Mouse (Mus musculus) hindbrain, embryonic 13.5 days (tissue): ENCODE measurements at regions not wholly inside any gene's neighbourhood (a gene's known extent, or its start where the extent isn't known, plus 50 kb on each side); places are given as distances from the start of the nearest gene placed in this dataset.

Source experiments
- ATAC-seq: fragments of 200-750 bp; cut with Nextera tagmentation; 2 replicates; pipeline ENCODE4 v1.8.0; 2017; ENCODE audit warnings: moderate TSS enrichment; ENCODE audit not compliant: low FRiP score
- H3K27ac ChIP-seq: fragments of 300-500 bp; sonication (generic); 2 replicates; pipeline ENCODE4 v1.5.1; 2015; ENCODE audit warnings: inconsistent platforms, mild to moderate bottlenecking, moderate library complexity
- H3K27me3 ChIP-seq: fragments of 300-500 bp; sonication (generic); 2 replicates; pipeline ENCODE4 v1.6.1; 2015; ENCODE audit warnings: mild to moderate bottlenecking, inconsistent platforms
- H3K36me3 ChIP-seq: fragments of 300-500 bp; sonication (generic); 2 replicates; pipeline ENCODE4 v1.6.1; 2015; ENCODE audit warnings: mild to moderate bottlenecking, inconsistent platforms
- H3K4me1 ChIP-seq: fragments of 300-500 bp; sonication (generic); replicated peaks from 2 replicates; pipeline ENCODE4 v1.6.1; 2015; ENCODE audit warnings: inconsistent platforms
- H3K4me2 ChIP-seq: fragments of 300-500 bp; sonication (generic); 2 replicates; pipeline ENCODE4 v1.6.1; 2015; ENCODE audit warnings: inconsistent platforms, mild to moderate bottlenecking, moderate library complexity
- H3K4me3 ChIP-seq: fragments of 300-500 bp; sonication (generic); 2 replicates; pipeline ENCODE4 v1.5.1; 2015; ENCODE audit warnings: mild to moderate bottlenecking, inconsistent platforms
- H3K9ac ChIP-seq: fragments of 300-500 bp; sonication (generic); 2 replicates; pipeline ENCODE4 v1.6.1; 2015; ENCODE audit warnings: mild to moderate bottlenecking, inconsistent platforms
- H3K9me3 ChIP-seq: fragments of 300-500 bp; sonication (generic); 2 replicates; pipeline ENCODE4 v1.6.1; 2016; ENCODE audit warnings: inconsistent platforms
- WGBS: fragments of 180-500 bp; shearing (Covaris S2); methylation state at CpG from one replicate; pipeline ENCODE4 v1.1.7; 2015; 5-methylcytosine and 5-hydroxymethylcytosine counted together

GRCm38 (mm10) chr15:68389855-68390254 lies 1889.1 kb upstream of the Lrrc6 start:
- no peak for ATAC-seq

GRCm38 (mm10) chr15:68387349-68388065 lies 1886.8 kb upstream of the Lrrc6 start:
- Histone ChIP-seq H3K4me3 (no peak overlapping the region), H3K27me3 (no peaks in the 10 kb centered on the region), H3K4me1 (no peaks in the 10 kb centered on the region), H3K27ac (no peak overlapping the region), H3K4me2 (no peak overlapping the region), H3K9ac (no peak overlapping the region), H3K9me3 (no peaks in the 10 kb centered on the region), H3K36me3 (no peaks in the 10 kb centered on the region)
- WGBS = 84% methylated on average over 4 of the region's 4 CpGs
- no peak for ATAC-seq

More at GRCm38 (mm10) chr15:68389855-68390254, 1889.1 kb upstream of the Lrrc6 start:
- H3K27ac ChIP-seq = no peak overlapping the region
- no peaks in the 10 kb centered on the region for H3K9me3 ChIP-seq
- H3K27me3 ChIP-seq = no peaks in the 10 kb centered on the region
- no peaks in the 10 kb centered on the region for H3K36me3 ChIP-seq
- WGBS = 94% methylated on average over 5 of the region's 5 CpGs
- no peak overlapping the region for H3K9ac ChIP-seq
- H3K4me3 ChIP-seq = no peak overlapping the region
- no peak overlapping the region for H3K4me2 ChIP-seq
- no peaks in the 10 kb centered on the region for H3K4me1 ChIP-seq

GRCm38 (mm10) chr15:68384571-68385335 lies 1884.0 kb upstream of the Lrrc6 start:
- Histone ChIP-seq H3K9ac (no peak overlapping the region), H3K27ac (no peak overlapping the region), H3K9me3 (no peaks in the 10 kb centered on the region), H3K4me3 (no peak overlapping the region), H3K4me1 (no peaks in the 10 kb centered on the region), H3K4me2 (no peak overlapping the region), H3K27me3 (no peaks in the 10 kb centered on the region), H3K36me3 (no peaks in the 10 kb centered on the region)
- ATAC-seq = no peak
- WGBS = 63% methylated on average over 10 of the region's 10 CpGs

GRCm38 (mm10) chr15:68375166-68375565 lies 1874.5 kb upstream of the Lrrc6 start:
- no peak overlapping the region for H3K4me2 ChIP-seq
- no peak for ATAC-seq
- no peak overlapping the region for H3K9ac ChIP-seq
- H3K36me3 ChIP-seq = no peaks in the 10 kb centered on the region
- WGBS = 66% methylated on average over 1 of the region's 1 CpGs
- H3K27ac ChIP-seq = no peak overlapping the region
- H3K27me3 ChIP-seq = no peaks in the 10 kb centered on the region
- H3K9me3 ChIP-seq = no peaks in the 10 kb centered on the region
- no peak overlapping the region for H3K4me3 ChIP-seq
- H3K4me1 ChIP-seq = no peaks in the 10 kb centered on the region; the same call in 1 of the 2 replicates

GRCm38 (mm10) chr15:68366816-68367215 lies 1866.1 kb upstream of the Lrrc6 start:
- Histone ChIP-seq H3K9me3 (no peaks in the 10 kb centered on the region), H3K27me3 (no peaks in the 10 kb centered on the region), H3K4me3 (no peak overlapping the region), H3K36me3 (no peaks in the 10 kb centered on the region), H3K4me1 (peaks cover 3% of the 10 kb centered on the region), H3K9ac (no peak overlapping the region), H3K27ac (no peak overlapping the region), H3K4me2 (no peak overlapping the region)
- 85% methylated on average over 3 of the region's 3 CpGs for WGBS
- no peak for ATAC-seq

GRCm38 (mm10) chr15:68363058-68363735 lies 1862.5 kb upstream of the Lrrc6 start:
- Histone ChIP-seq H3K4me1 (peaks cover 17% of the 10 kb centered on the region), H3K9me3 (no peaks in the 10 kb centered on the region), H3K4me2 (peak overlapping the region; percentile 58), H3K36me3 (no peaks in the 10 kb centered on the region), H3K9ac (peak overlapping the region; percentile 88), H3K27ac (peak overlapping the region; percentile 93), H3K27me3 (no peaks in the 10 kb centered on the region), H3K4me3 (peak overlapping the region; percentile 87)
- peak; percentile 98 for ATAC-seq
- under 1% methylated on average over 54 of the region's 72 CpGs for WGBS

GRCm38 (mm10) chr15:68362081-68363057 lies 1861.7 kb upstream of the Lrrc6 start:
- H3K4me1 ChIP-seq = peaks cover 17% of the 10 kb centered on the region
- peak overlapping the region; percentile 87 for H3K4me3 ChIP-seq
- no peaks in the 10 kb centered on the region for H3K27me3 ChIP-seq
- H3K36me3 ChIP-seq = no peaks in the 10 kb centered on the region
- no peaks in the 10 kb centered on the region for H3K9me3 ChIP-seq
- peak overlapping the region; percentile 88 for H3K4me2 ChIP-seq
- peak; percentile 34 for ATAC-seq
- WGBS = under 1% methylated on average over 47 of the region's 121 CpGs
- H3K9ac ChIP-seq = peak overlapping the region; percentile 88
- peak overlapping the region; percentile 93 for H3K27ac ChIP-seq

- H3K4me1 ChIP-seq = peaks cover 17% of the 10 kb centered on the region
- WGBS = 49% methylated on average over 6 of the region's 6 CpGs
- ATAC-seq = no peak
- no peak overlapping the region for H3K27ac ChIP-seq
- no peaks in the 10 kb centered on the region for H3K36me3 ChIP-seq
- H3K9me3 ChIP-seq = no peaks in the 10 kb centered on the region
- peak overlapping the region; percentile 88 for H3K9ac ChIP-seq
- H3K4me3 ChIP-seq = peak overlapping the region; percentile 87
- peak overlapping the region; percentile 88 for H3K4me2 ChIP-seq
- no peaks in the 10 kb centered on the region for H3K27me3 ChIP-seq
Observed at GRCm38 (mm10) chr15:68360956-68361908, 1860.5 kb upstream of the Lrrc6 start.

- Histone ChIP-seq H3K9me3 (no peaks in the 10 kb centered on the region), H3K4me3 (no peak overlapping the region), H3K36me3 (no peaks in the 10 kb centered on the region), H3K4me1 (peaks cover 17% of the 10 kb centered on the region), H3K27ac (no peak overlapping the region), H3K9ac (no peak overlapping the region), H3K27me3 (no peaks in the 10 kb centered on the region), H3K4me2 (no peak overlapping the region)
- 82% methylated on average over 3 of the region's 3 CpGs for WGBS
- ATAC-seq = no peak
Observed at GRCm38 (mm10) chr15:68359496-68359895, 1858.8 kb upstream of the Lrrc6 start.

GRCm38 (mm10) chr15:68355957-68356356 lies 1855.2 kb upstream of the Lrrc6 start:
- Histone ChIP-seq H3K4me1 (peaks cover 5% of the 10 kb centered on the region), H3K36me3 (no peaks in the 10 kb centered on the region), H3K27me3 (no peaks in the 10 kb centered on the region), H3K4me3 (no peak overlapping the region), H3K9me3 (no peaks in the 10 kb centered on the region), H3K9ac (no peak overlapping the region), H3K27ac (no peak overlapping the region), H3K4me2 (no peak overlapping the region)
- WGBS = 80% methylated on average over 1 of the region's 1 CpGs
- no peak for ATAC-seq

GRCm38 (mm10) chr15:68344652-68345051 lies 1843.9 kb upstream of the Lrrc6 start:
- Histone ChIP-seq H3K27me3 (no peaks in the 10 kb centered on the region), H3K9ac (no peak overlapping the region), H3K27ac (no peak overlapping the region), H3K4me3 (no peak overlapping the region), H3K4me2 (no peak overlapping the region), H3K9me3 (no peaks in the 10 kb centered on the region), H3K4me1 (no peaks in the 10 kb centered on the region), H3K36me3 (peaks cover 4% of the 10 kb centered on the region; the same call in 1 of the 2 replicates)
- ATAC-seq = no peak
- WGBS = 97% methylated on average over 3 of the region's 3 CpGs
